In genomic region chr7:142444171-142444570, GRCm38 (mm10) we compare ENCODE assay signal across 15 mouse cellular contexts. TPM values are rescaled to one million over a fixed set of nuclear protein-coding genes. Genes with fewer than 3 reads are reported as not detected.
"Had no signal": no experiment of that assay in that cellular context is flagged by ENCODE, and none has a peak within 500 bp of the region (broad histone marks: within the 10 kb centered on the region; RNA-seq: fewer than 3 reads in every experiment).

No protein-coding gene starts in this region.

- H3K27me3 ChIP-seq: liver, embryonic 15.5 days; midbrain, embryonic 13.5 days; neural tube, embryonic 15.5 days had no signal

- H3K27ac ChIP-seq: liver, embryonic 15.5 days; midbrain, embryonic 13.5 days; neural tube, embryonic 15.5 days had no signal

- DNase-seq: kidney, postnatal 10 days; left cerebral cortex, postnatal 4 days; lung, adult 2 months; thymus, adult 2 months; thymus, postnatal 36 days had no signal

- H3K9me3 ChIP-seq: liver, embryonic 15.5 days; midbrain, embryonic 13.5 days; neural tube, embryonic 15.5 days had no signal

- H3K4me3 ChIP-seq: liver, embryonic 15.5 days; midbrain, embryonic 13.5 days; neural tube, embryonic 15.5 days had no signal

- ATAC-seq: lung, postnatal 0 days; midbrain, embryonic 13.5 days had no signal

- H3K36me3 ChIP-seq: liver, embryonic 15.5 days; midbrain, embryonic 13.5 days; neural tube, embryonic 15.5 days had no signal

RNA-seq across cellular contexts. Expression of gene Tnni2, which starts 2.6 kb away (rescaled TPM):
- total RNA-seq: left cerebral cortex, postnatal 4 days; midbrain, postnatal 0 days had no signal

RNA-seq across cellular contexts. Expression of gene Syt8, which starts 9.5 kb away (rescaled TPM):
- total RNA-seq: layer of hippocampus, postnatal 14 days; left cerebral cortex, adult 18-20 months; left cerebral cortex, postnatal 10 days; left cerebral cortex, postnatal 4 days; midbrain, postnatal 0 days had no signal
- polyA plus RNA-seq: kidney, embryonic 14.5 days; midbrain, embryonic 13.5 days; midbrain, postnatal 0 days; neural tube, embryonic 11.5 days had no signal

RNA-seq across cellular contexts. Expression of gene Tnnt3, which starts 54.5 kb away (rescaled TPM):
- total RNA-seq: left cerebral cortex, adult 18-20 months; left cerebral cortex, postnatal 10 days had no signal
